Mouse (Mus musculus): ENCODE results near the gene Tm9sf4.
A peak's percentile ranks its signal among the peaks of the same experiment; 100 is the strongest.

Tm9sf4 gene

GRCm38 (mm10) chr2:153157270-153157669 lies 3.8 kb upstream of the Tm9sf4 start:
- no peak for DNase-seq (ENCODE audit: inconsistent ontology term)

DNA sequence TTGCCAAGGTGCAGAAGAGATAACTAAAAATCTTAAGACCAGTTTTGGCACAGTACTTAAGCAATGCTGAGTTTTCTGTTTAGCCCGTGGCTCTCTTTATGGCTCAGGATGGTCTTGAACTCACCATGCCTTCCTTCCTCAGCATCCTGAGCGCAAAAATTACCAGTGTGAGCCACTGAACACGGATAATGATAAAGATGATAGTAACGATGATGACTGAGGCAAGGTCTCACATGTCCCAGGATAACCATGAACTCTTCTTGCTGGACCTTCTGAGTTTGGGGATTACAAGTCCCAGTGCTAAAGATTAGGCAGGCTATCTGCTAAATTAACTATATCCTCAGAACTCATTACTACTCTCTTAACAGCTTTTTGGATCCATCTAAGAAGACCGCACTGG lies 970 bp upstream of the Tm9sf4 start:
- no peak for DNase-seq (ENCODE audit: inconsistent ontology term)

DNA sequence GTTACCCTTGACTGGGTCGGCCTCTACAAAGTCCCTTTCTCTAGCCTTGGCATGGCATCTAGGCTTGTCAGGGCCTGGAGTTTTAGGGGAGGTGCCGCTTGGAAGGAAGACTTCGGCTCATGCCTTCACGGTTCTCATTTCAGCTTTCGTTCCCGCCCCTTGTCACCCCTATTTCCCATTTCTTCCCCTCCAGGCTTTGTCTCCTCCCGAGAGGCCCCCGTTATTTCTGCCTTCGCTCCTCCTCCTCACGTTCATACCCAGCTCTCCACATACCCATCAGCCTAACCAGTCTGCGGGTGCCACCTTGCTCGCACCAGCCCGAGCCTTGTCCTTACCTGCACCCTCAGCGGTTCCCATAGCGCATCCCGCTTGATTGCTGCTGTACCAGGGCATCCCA lies 579 bp downstream of the Tm9sf4 start:
- DNase-seq (ENCODE audit: inconsistent ontology term): no peak

GRCm38 (mm10) chr2:153167136-153167535 lies 6.0 kb downstream of the Tm9sf4 start:
- DNase-seq (ENCODE audit: inconsistent ontology term): no peak

DNA sequence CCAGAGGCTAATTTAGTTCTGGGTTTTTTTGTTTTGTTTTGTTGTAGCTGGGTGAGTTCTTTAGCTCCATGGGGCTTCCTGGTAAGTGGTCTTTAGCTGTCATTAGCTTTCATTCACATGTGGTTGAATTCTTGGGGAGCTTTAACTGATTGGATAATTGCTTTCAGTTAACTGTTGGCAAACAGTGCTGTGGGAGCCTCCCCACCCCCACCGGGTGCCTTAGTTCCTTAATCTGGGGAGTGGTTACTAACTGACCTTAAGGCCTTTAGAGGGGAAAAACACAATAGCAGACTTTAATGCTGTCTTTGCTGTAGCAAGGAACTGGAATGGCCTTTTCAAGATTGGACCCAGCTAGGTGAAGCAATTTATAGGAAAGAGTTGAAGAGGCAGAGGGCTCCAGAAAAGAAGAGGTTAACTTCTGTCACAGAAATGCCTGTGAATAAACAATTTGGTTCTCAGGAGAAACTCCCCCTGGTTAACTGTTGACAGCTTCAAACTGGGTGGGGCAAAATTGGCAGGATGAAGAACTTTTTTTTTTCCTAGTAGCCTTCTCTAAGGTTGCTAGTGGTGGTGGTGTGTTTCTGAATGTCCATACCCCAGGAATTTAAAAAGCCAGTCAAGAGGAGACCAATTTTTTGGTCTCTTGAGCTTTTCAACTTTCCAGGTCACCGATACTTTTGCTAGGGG lies 7.2 kb downstream of the Tm9sf4 start:
- peak; percentile 75 for DNase-seq (ENCODE audit: inconsistent ontology term)

DNA sequence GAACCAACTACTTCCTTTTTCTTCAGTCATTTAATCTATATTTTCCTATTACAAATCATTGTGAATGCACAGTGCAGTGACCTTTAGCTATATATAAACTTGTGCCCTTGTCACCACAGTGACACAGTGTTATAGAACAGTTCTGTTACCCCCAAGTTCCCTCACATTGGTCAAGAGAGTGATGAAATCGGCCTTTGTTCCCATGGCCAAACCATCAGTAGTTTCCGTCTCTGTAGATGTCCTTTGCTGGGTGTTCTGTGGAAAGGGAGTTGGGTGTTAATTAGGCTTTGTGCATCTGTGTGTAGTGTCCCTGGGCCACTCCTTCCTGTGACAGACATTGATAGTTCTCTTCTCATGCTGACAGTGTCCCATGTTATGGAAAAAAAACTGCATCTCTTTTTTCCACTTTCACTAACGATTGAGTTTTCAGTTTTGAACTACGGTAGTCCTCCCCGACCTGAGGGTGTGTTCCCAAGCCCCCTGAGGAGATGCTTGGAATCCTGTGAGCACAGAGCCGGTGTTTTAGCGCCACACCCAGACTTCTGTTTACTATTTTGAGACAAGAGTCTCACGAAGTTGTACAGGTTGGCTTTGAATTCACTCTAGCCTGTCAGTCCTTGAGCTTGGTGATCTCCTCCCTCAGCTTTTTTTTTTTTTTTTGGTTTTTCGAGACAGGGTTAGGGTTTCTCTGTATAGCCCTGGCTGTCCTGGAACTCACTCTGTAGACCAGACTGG lies 9.6 kb downstream of the Tm9sf4 start:
- DNase-seq (ENCODE audit: inconsistent ontology term): no peak

- no peak for DNase-seq (ENCODE audit: inconsistent ontology term)
Measured at GRCm38 (mm10) chr2:153171966-153172365, 10.9 kb downstream of the Tm9sf4 start.

DNA sequence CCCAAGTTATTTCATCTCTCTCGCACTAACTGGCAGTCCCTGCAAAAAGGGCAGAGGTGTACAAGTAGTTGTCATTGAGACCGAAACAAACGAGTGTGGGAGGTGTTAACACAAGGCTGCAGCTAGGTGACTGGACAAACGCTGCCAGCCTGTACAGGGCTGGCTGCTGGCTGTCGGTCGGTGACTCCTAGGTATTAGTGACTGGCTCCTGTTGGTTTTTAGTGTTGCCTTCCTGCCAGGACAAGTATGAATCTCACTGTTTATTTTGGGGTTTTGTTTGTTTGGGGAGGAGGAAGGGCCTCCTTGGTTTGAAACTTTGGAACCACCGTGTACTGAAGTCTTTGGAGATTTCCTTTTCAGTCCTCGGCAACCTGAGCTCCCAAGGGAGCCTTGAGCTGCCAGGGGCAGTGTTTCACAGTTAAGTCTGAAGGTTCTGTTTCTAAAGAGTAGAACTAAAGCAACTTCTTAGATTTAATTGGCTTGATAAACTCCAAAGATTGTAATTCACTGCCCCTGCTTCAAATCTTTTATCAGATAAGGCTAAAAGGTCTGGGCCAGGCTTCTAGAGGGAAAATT lies 15.0 kb downstream of the Tm9sf4 start:
- no peak for DNase-seq (ENCODE audit: inconsistent ontology term)

GRCm38 (mm10) chr2:153177188-153177587 lies 16.1 kb downstream of the Tm9sf4 start:
- no peak for DNase-seq (ENCODE audit: inconsistent ontology term)

DNA sequence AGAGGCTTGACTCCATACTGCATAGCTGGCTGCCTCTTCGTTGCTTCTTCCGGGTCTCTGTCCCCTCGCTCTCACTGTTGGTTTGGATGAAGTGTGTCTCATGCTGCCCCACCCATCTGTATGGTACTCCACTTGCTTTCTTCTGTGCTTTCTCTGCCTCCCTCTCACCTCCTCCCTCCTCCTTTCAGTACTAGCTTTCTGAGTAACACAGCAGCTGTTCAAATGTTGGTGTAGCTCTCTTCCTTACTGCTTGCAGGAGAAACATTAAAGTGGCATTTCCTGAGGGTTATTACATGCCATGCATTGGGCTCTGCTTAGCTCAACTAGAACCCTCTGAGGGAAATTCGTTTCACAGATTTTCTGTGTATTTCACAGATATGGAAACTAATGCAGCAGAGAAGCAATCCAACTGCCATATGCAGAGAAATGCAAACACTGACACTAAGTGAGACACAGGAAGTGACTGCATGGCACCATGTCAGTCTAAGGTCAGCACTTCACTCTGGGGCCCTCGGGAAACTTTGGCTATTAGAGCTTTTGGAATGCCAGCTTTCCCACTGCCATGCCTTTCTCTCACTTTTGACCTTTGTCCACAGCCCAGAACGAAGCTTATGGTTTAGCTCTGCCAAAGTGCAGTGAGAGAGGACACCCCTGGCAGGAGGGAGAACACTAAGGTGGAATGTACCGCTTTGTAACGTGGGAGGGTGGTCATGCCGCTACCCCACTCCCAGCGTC lies 18.2 kb downstream of the Tm9sf4 start:
- DNase-seq (ENCODE audit: inconsistent ontology term): no peak

- DNase-seq (ENCODE audit: inconsistent ontology term): no peak
Measured at GRCm38 (mm10) chr2:153179961-153180360, 18.9 kb downstream of the Tm9sf4 start.

DNA sequence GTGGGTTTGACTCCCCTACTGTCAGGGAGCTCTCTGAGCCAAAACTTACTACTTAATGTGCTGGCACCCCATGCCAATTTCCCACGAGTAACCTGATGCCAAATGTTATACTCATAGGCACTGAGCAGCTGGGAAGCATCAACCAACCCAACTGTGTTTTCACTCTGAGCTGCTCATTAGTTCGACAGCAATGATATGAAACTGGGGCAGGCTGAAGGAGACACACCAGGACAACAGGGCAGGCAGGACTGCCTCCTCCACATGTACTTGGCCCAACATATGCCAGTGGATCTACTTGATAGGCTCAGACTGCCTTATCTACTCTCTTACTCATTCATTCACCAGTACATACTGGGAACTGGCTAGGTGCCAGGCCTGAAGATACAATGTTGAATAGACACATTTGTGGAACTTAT lies 25.1 kb downstream of the Tm9sf4 start:
- peak; percentile 56 for DNase-seq (ENCODE audit: inconsistent ontology term)

- no peak for DNase-seq (ENCODE audit: inconsistent ontology term)
Measured at GRCm38 (mm10) chr2:153187848-153188247, 26.7 kb downstream of the Tm9sf4 start.

- no peak for DNase-seq (ENCODE audit: inconsistent ontology term)
Measured at GRCm38 (mm10) chr2:153191242-153191641, 30.1 kb downstream of the Tm9sf4 start.

GRCm38 (mm10) chr2:153194255-153194654 lies 33.2 kb downstream of the Tm9sf4 start:
- DNase-seq (ENCODE audit: inconsistent ontology term): no peak

DNA sequence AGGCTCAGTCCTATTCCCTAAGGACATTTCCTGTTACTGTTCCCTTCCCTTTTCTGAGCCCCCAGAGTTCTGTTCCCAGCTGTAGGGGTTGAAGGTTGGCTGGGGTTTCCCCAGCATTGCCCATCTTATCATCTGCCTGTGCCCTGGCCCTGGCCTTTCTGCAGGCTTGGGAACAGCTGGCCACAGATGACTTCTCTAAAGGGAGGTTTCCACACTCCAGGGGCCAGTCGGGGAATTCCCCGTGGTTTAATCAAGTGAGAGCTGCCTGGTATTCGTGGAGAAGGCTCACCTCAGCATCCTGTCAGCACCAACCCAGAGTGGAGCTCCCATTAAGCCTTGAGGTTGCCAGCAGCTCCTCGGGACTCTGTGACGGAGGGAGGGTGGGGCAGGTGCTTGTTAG lies 37.4 kb downstream of the Tm9sf4 start:
- no peak for DNase-seq (ENCODE audit: inconsistent ontology term)

DNA sequence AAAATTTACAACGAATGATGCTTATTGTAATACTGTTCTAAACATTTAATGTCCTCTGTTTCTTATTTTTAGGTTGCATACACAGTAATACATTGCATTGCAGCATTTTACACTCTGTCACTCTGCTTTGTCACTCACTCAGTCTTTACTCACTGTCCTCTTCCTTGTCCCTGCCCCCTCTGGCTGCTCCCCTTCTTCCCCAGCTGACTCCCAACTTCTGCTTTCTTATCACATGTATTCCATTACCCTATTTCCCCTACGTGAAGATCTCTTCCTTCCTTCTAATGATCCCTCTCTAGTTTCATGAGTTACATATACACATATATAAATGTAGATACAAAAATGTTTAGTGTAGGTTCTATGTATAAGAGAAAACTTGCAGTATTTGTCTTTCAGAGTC lies 38.0 kb downstream of the Tm9sf4 start:
- DNase-seq (ENCODE audit: inconsistent ontology term): no peak

GRCm38 (mm10) chr2:153202766-153203165 lies 41.7 kb downstream of the Tm9sf4 start:
- DNase-seq (ENCODE audit: inconsistent ontology term): no peak

- DNase-seq (ENCODE audit: inconsistent ontology term): no peak
Measured at GRCm38 (mm10) chr2:153208149-153208548, 47.0 kb downstream of the Tm9sf4 start.

DNA sequence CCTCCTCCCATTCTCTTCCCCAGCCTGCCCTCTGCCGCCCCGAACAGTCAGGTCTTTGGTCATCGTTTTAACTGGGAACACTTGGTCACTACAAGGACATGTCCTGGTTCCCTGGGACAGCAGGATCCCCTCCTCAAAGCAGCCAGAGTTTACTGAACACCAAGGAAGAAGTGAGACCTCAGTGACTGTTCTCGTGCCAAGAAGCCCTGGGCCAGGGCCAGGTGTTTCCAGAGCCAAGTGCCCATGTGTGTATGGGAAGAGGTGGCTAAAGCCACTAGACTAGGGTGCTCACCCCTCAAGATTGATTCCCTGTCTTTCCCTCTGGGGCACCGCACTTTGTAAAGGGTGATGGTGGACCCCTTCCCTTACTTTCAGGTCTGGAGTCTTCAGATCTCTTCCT lies 48.2 kb downstream of the Tm9sf4 start:
- no peak for DNase-seq (ENCODE audit: inconsistent ontology term)

DNA sequence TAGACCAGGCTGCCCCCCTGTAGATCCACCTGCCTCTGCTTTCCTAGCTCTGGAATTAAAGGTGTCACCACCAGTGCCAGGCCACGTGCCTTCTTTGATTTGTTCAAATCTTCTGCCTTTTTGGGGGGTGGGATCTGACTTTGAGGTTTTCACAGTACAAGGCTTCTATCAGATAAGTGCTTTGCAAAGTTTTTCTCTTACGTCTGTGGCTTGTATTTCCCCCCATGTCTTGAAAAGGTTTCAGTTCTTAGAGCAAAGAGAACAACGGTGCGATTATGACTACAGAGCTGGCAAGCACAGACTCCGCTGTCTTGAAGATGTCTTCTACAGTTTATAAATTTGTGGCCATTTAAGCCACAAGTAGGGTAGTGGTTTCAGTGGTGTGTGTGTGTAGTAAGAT lies 50.3 kb downstream of the Tm9sf4 start:
- DNase-seq (ENCODE audit: inconsistent ontology term): no peak

GRCm38 (mm10) chr2:153213351-153213750 lies 52.2 kb downstream of the Tm9sf4 start:
- DNase-seq (ENCODE audit: inconsistent ontology term): no peak
